Mouse (Mus musculus): ENCODE measurements around the gene Gcgr. TPM values are rescaled to one million over a fixed set of nuclear protein-coding genes. Genes with fewer than 3 reads are reported as not detected.
"Not testable (repeated sequence)": the region's sequence is repeated elsewhere in the genome, so short reads cannot be mapped to it uniquely, and the experiment has no call there.

Gene Gcgr
- total RNA-seq, 1 experiment from 2014 or later = not detected

- no peak for ATAC-seq (replicated peaks; ENCODE audit: insufficient number of reproducible peaks, low FRiP score, low TSS enrichment, poor library complexity, severe bottlenecking)
Measured at GRCm38 (mm10) chr11:120501018-120501417, 29.5 kb upstream of the Gcgr start.

- ATAC-seq (replicated peaks; ENCODE audit: insufficient number of reproducible peaks, low FRiP score, low TSS enrichment, poor library complexity, severe bottlenecking) = no peak
Measured at GRCm38 (mm10) chr11:120501701-120502100, 28.8 kb upstream of the Gcgr start.

GRCm38 (mm10) chr11:120505661-120506060 is 24.8 kb upstream of the Gcgr start:
- no peak for ATAC-seq (replicated peaks; ENCODE audit: insufficient number of reproducible peaks, low FRiP score, low TSS enrichment, poor library complexity, severe bottlenecking)

- ATAC-seq (replicated peaks; ENCODE audit: insufficient number of reproducible peaks, low FRiP score, low TSS enrichment, poor library complexity, severe bottlenecking) = no peak
Measured at GRCm38 (mm10) chr11:120506899-120507298, 23.6 kb upstream of the Gcgr start.

- ATAC-seq (replicated peaks; ENCODE audit: insufficient number of reproducible peaks, low FRiP score, low TSS enrichment, poor library complexity, severe bottlenecking) = no peak
Measured at GRCm38 (mm10) chr11:120507611-120508289, 22.7 kb upstream of the Gcgr start.

- no peak for ATAC-seq (replicated peaks; ENCODE audit: insufficient number of reproducible peaks, low FRiP score, low TSS enrichment, poor library complexity, severe bottlenecking)
Measured at GRCm38 (mm10) chr11:120508290-120508870, 22.1 kb upstream of the Gcgr start.

- ATAC-seq (replicated peaks; ENCODE audit: insufficient number of reproducible peaks, low FRiP score, low TSS enrichment, poor library complexity, severe bottlenecking) = no peak
Measured at GRCm38 (mm10) chr11:120509940-120510339, 20.6 kb upstream of the Gcgr start.

- ATAC-seq (replicated peaks; ENCODE audit: insufficient number of reproducible peaks, low FRiP score, low TSS enrichment, poor library complexity, severe bottlenecking) = peak; percentile 28; the same call in 1 of the 2 replicates
Measured at GRCm38 (mm10) chr11:120510375-120511030, 20.0 kb upstream of the Gcgr start.

GRCm38 (mm10) chr11:120512790-120513453 is 17.6 kb upstream of the Gcgr start:
- ATAC-seq (replicated peaks; ENCODE audit: insufficient number of reproducible peaks, low FRiP score, low TSS enrichment, poor library complexity, severe bottlenecking) = no peak

- not testable (repeated sequence) for ATAC-seq (replicated peaks; ENCODE audit: insufficient number of reproducible peaks, low FRiP score, low TSS enrichment, poor library complexity, severe bottlenecking)
Measured at GRCm38 (mm10) chr11:120514262-120514661, 16.2 kb upstream of the Gcgr start.

GRCm38 (mm10) chr11:120515611-120516010 is 14.9 kb upstream of the Gcgr start:
- ATAC-seq (replicated peaks; ENCODE audit: insufficient number of reproducible peaks, low FRiP score, low TSS enrichment, poor library complexity, severe bottlenecking) = peak; percentile 77

- ATAC-seq (replicated peaks; ENCODE audit: insufficient number of reproducible peaks, low FRiP score, low TSS enrichment, poor library complexity, severe bottlenecking) = no peak
Measured at GRCm38 (mm10) chr11:120517147-120517546, 13.4 kb upstream of the Gcgr start.

GRCm38 (mm10) chr11:120518027-120518426 is 12.5 kb upstream of the Gcgr start:
- ATAC-seq (replicated peaks; ENCODE audit: insufficient number of reproducible peaks, low FRiP score, low TSS enrichment, poor library complexity, severe bottlenecking) = peak; percentile 73

- no peak for ATAC-seq (replicated peaks; ENCODE audit: insufficient number of reproducible peaks, low FRiP score, low TSS enrichment, poor library complexity, severe bottlenecking)
Measured at GRCm38 (mm10) chr11:120518558-120518957, 11.9 kb upstream of the Gcgr start.

GRCm38 (mm10) chr11:120519738-120520137 is 10.8 kb upstream of the Gcgr start:
- peak; percentile 93 for ATAC-seq (replicated peaks; ENCODE audit: insufficient number of reproducible peaks, low FRiP score, low TSS enrichment, poor library complexity, severe bottlenecking)

GRCm38 (mm10) chr11:120520498-120520897 is 10.0 kb upstream of the Gcgr start:
- ATAC-seq (replicated peaks; ENCODE audit: insufficient number of reproducible peaks, low FRiP score, low TSS enrichment, poor library complexity, severe bottlenecking) = no peak

GRCm38 (mm10) chr11:120520967-120521540 is 9.4 kb upstream of the Gcgr start:
- ATAC-seq (replicated peaks; ENCODE audit: insufficient number of reproducible peaks, low FRiP score, low TSS enrichment, poor library complexity, severe bottlenecking) = no peak

- ATAC-seq (replicated peaks; ENCODE audit: insufficient number of reproducible peaks, low FRiP score, low TSS enrichment, poor library complexity, severe bottlenecking) = no peak
Measured at GRCm38 (mm10) chr11:120522581-120522980, 7.9 kb upstream of the Gcgr start.

- ATAC-seq (replicated peaks; ENCODE audit: insufficient number of reproducible peaks, low FRiP score, low TSS enrichment, poor library complexity, severe bottlenecking) = peak; percentile 94
Measured at GRCm38 (mm10) chr11:120525959-120526358, 4.5 kb upstream of the Gcgr start.
